Comparison of ENCODE assay signal across 25 mouse cellular contexts in the genomic region with DNA sequence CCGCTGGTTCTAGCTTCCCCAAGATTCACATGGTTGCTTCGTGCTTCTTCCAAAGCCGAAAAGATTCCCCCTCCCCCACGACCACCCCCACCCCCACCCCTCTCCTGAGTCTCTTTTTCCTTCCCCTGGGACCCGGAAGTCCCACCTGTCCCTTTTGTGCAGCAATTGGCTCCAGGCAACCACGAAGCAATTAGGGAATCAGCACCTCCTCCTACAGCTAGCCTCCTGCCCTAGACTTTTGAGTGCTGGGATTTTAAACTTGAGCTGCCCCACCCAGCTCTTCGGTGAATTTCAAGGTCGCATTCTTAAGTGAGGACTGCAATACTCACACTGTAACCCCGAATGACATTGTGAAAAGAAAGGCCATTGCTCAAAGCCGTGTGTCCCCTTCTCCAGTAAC.
A peak's percentile ranks its signal among the peaks of the same experiment; 100 is the strongest.
DNase-seq lines count a peak whose midpoint lies in the region; ATAC-seq and TF ChIP-seq lines count a peak whose summit lies in the region.
"Had no signal": no experiment of that assay in that cellular context is flagged by ENCODE, and none has a peak within 500 bp of the region (broad histone marks: within the 10 kb centered on the region; RNA-seq: fewer than 3 reads in every experiment).

No protein-coding gene starts in this region.

- H3K4me2 ChIP-seq in forebrain, postnatal 0 days (ENCODE audit: low read depth): no peak overlapping the region
- H3K4me2 ChIP-seq: forebrain, embryonic 12.5 days; forebrain, embryonic 15.5 days; heart, embryonic 12.5 days; heart, embryonic 15.5 days; hindbrain, embryonic 12.5 days; hindbrain, embryonic 15.5 days had no signal

- no peaks in the 10 kb centered on the region for H3K36me3 ChIP-seq in forebrain, embryonic 10.5 days (replicated peaks)
- H3K36me3 ChIP-seq in forebrain, postnatal 0 days (ENCODE audit: insufficient read depth): no peaks in the 10 kb centered on the region
- no peaks in the 10 kb centered on the region for H3K36me3 ChIP-seq in E14TG2a.4 (ENCODE audit: insufficient read depth, low read length)
- no peaks in the 10 kb centered on the region for H3K36me3 ChIP-seq in ES-E14 (ENCODE audit: control insufficient read depth, insufficient read depth, low read length, poor library complexity, severe bottlenecking)
- H3K36me3 ChIP-seq: forebrain, embryonic 12.5 days; forebrain, embryonic 15.5 days; G1E; heart, embryonic 12.5 days; heart, embryonic 15.5 days; hindbrain, embryonic 12.5 days; hindbrain, embryonic 15.5 days had no signal

- no peaks in the 10 kb centered on the region for H3K27me3 ChIP-seq in forebrain, embryonic 10.5 days (ENCODE audit: poor library complexity, severe bottlenecking)
- H3K27me3 ChIP-seq in forebrain, postnatal 0 days (ENCODE audit: insufficient read depth, low read length): no peaks in the 10 kb centered on the region
- H3K27me3 ChIP-seq in E14TG2a.4 (ENCODE audit: insufficient read depth, low read length): no peaks in the 10 kb centered on the region; the same call in 1 of the 2 replicates
- H3K27me3 ChIP-seq: forebrain, embryonic 12.5 days; forebrain, embryonic 15.5 days; heart, embryonic 12.5 days; heart, embryonic 15.5 days; hindbrain, embryonic 12.5 days; hindbrain, embryonic 15.5 days; Patski had no signal

- no peak overlapping the region for H3K9ac ChIP-seq in forebrain, postnatal 0 days
- H3K9ac ChIP-seq in ES-E14 (ENCODE audit: insufficient read depth, low read depth, low read length, poor library complexity, severe bottlenecking): no peak overlapping the region; the same call in 1 of the 2 replicates
- H3K9ac ChIP-seq: forebrain, embryonic 12.5 days; forebrain, embryonic 15.5 days; heart, embryonic 12.5 days; heart, embryonic 15.5 days; hindbrain, embryonic 12.5 days; hindbrain, embryonic 15.5 days had no signal

- H3K27ac ChIP-seq in forebrain, embryonic 10.5 days: peak overlapping the region; percentile 53; the same call in 1 of the 2 replicates
- H3K27ac ChIP-seq in forebrain, postnatal 0 days (ENCODE audit: low read depth, low read length): no peak overlapping the region
- H3K27ac ChIP-seq in ES-E14 (ENCODE audit: insufficient read depth, low read depth, low read length, poor library complexity, severe bottlenecking): no peak overlapping the region
- H3K27ac ChIP-seq: forebrain, embryonic 12.5 days; forebrain, embryonic 15.5 days; heart, embryonic 15.5 days; hindbrain, embryonic 12.5 days; hindbrain, embryonic 15.5 days had no signal

- 83% methylated on average over 10 of the region's 10 CpGs for WGBS in forebrain, embryonic 10.5 days
- WGBS in forebrain, postnatal 0 days: 78% methylated on average over 10 of the region's 10 CpGs

- no peak for ATAC-seq in forebrain, postnatal 0 days
- ATAC-seq: forebrain, embryonic 15.5 days; intestine, postnatal 0 days; Patski had no signal

- TF ChIP-seq CTCF in forebrain, postnatal 0 days (IDR thresholded peaks at IDR 0.05; ENCODE audit: low read depth): no peak
- TF ChIP-seq CTCF in E14TG2a.4 (conservative IDR thresholded peaks at IDR 0.05; ENCODE audit: low read length): no peak

- intact Hi-C loops in left cerebral cortex, postnatal 25 days (cut with DNase I): no loop called here

- in situ Hi-C loops in ES-E14 (cut with MboI; ENCODE audit: low sequenced_read_pairs in 2 of 2, unreplicated experiment in 2 of 2): no loop called here

- no peak overlapping the region for H3K4me3 ChIP-seq in forebrain, embryonic 10.5 days
- no peak overlapping the region for H3K4me3 ChIP-seq in forebrain, postnatal 0 days (ENCODE audit: low read depth, low read length)
- 0 out of 2 replicates have a peak overlapping the region, but pooled peaks have one; percentile 13 for H3K4me3 ChIP-seq in E14TG2a.4 (replicated peaks; ENCODE audit: low read length)
- no peak overlapping the region for H3K4me3 ChIP-seq in ES-E14 (ENCODE audit: insufficient read depth in 1 of 2, low read depth in 1 of 2, low read length in 2 of 2, poor library complexity in 1 of 2, severe bottlenecking in 1 of 2)
- H3K4me3 ChIP-seq: forebrain, embryonic 12.5 days; forebrain, embryonic 15.5 days; heart, embryonic 12.5 days; heart, embryonic 15.5 days; hindbrain, embryonic 12.5 days; hindbrain, embryonic 15.5 days had no signal

- no peak for DNase-seq in forebrain, embryonic 10.5 days (ENCODE audit: extremely low spot score, low spot score)
- no peak for DNase-seq in forebrain, postnatal 0 days
- peak; percentile 34 for DNase-seq in ES-E14 (ENCODE audit: low read depth, low spot score)
- peak; percentile 68 for DNase-seq in ZHBTc4 (ENCODE audit: low read depth, low spot score)
- no peak for DNase-seq in thymus, adult 18-20 months
- no peak for DNase-seq in left cerebral cortex, postnatal 25 days (ENCODE audit: low spot score in 2 of 2)
- DNase-seq: adrenal gland, postnatal 10 days; adrenal gland, postnatal 36 days; cerebellum, adult 18-20 months; cerebellum, adult 9-10 months; cerebellum, postnatal 14 days; gastrocnemius, postnatal 25 days; heart, adult 18-20 months; heart, postnatal 10 days; heart, postnatal 4 days had no signal

- H3K9me3 ChIP-seq in forebrain, embryonic 10.5 days: no peaks in the 10 kb centered on the region
- no peaks in the 10 kb centered on the region for H3K9me3 ChIP-seq in forebrain, postnatal 0 days (ENCODE audit: low read length)
- H3K9me3 ChIP-seq in E14TG2a.4 (ENCODE audit: low read length) (peaks cover 12% of the 10 kb centered on the region; the same call in 1 of the 2 replicates), ES-E14 (ENCODE audit: control insufficient read depth, insufficient read depth, low read depth, low read length) (no peaks in the 10 kb centered on the region)
- H3K9me3 ChIP-seq: forebrain, embryonic 12.5 days; forebrain, embryonic 15.5 days; heart, embryonic 12.5 days; heart, embryonic 15.5 days; hindbrain, embryonic 12.5 days; hindbrain, embryonic 15.5 days had no signal

- H3K4me1 ChIP-seq in forebrain, embryonic 10.5 days: peaks cover 14% of the 10 kb centered on the region
- no peaks in the 10 kb centered on the region for H3K4me1 ChIP-seq in forebrain, postnatal 0 days (ENCODE audit: insufficient read depth)
- H3K4me1 ChIP-seq in E14TG2a.4 (replicated peaks; ENCODE audit: low read depth, low read length) (peaks cover 47% of the 10 kb centered on the region), ES-E14 (ENCODE audit: control insufficient read depth in 2 of 2, insufficient read depth in 2 of 2, low read length in 2 of 2, poor library complexity in 1 of 2) (peaks cover 0 to 14% of the 10 kb centered on the region in 2 experiments; a peak in 1 of 4 replicates)
- H3K4me1 ChIP-seq: forebrain, embryonic 12.5 days; heart, embryonic 12.5 days; heart, embryonic 15.5 days; hindbrain, embryonic 15.5 days had no signal

TF ChIP-seq in ES-E14, 5 proteins besides CTCF, POLR2A, EP300 and RAD21:
- no peak for TF ChIP-seq CHD2 (IDR thresholded peaks at IDR 0.05; ENCODE audit: low read depth, low read length)
- TF ChIP-seq HCFC1 (IDR thresholded peaks at IDR 0.05; ENCODE audit: borderline replicate concordance, insufficient read depth, low read length): no peak
- TF ChIP-seq ZNF384 (IDR thresholded peaks at IDR 0.05; ENCODE audit: low read depth, low read length): no peak
- TF ChIP-seq MAFK (IDR thresholded peaks at IDR 0.05; ENCODE audit: insufficient read depth, low read depth, low read length): no peak
- TF ChIP-seq ZC3H11A (IDR thresholded peaks at IDR 0.05; ENCODE audit: borderline replicate concordance, low read depth, low read length): no peak

Comparison
In these comparisons a context has a peak if more than half of its experiments do, and no peak if none do; other contexts are left out.
1. DNase-seq: peak in ES-E14 (single experiment) and ZHBTc4 (single experiment); none in forebrain, embryonic 10.5 days (single experiment), forebrain, postnatal 0 days (single experiment), thymus, adult 18-20 months (0 of 2) and left cerebral cortex, postnatal 25 days (0 of 2).